Mouse (Mus musculus) cerebral cortex, adult 2 months (tissue): ENCODE results near the gene Ivd.

Experiments
- WGBS: fragments of 180-500 bp; shearing (Covaris S2); methylation state at CpG from one replicate; pipeline ENCODE4 v1.1.7; 2018; 5-methylcytosine and 5-hydroxymethylcytosine counted together

Gene Ivd

DNA sequence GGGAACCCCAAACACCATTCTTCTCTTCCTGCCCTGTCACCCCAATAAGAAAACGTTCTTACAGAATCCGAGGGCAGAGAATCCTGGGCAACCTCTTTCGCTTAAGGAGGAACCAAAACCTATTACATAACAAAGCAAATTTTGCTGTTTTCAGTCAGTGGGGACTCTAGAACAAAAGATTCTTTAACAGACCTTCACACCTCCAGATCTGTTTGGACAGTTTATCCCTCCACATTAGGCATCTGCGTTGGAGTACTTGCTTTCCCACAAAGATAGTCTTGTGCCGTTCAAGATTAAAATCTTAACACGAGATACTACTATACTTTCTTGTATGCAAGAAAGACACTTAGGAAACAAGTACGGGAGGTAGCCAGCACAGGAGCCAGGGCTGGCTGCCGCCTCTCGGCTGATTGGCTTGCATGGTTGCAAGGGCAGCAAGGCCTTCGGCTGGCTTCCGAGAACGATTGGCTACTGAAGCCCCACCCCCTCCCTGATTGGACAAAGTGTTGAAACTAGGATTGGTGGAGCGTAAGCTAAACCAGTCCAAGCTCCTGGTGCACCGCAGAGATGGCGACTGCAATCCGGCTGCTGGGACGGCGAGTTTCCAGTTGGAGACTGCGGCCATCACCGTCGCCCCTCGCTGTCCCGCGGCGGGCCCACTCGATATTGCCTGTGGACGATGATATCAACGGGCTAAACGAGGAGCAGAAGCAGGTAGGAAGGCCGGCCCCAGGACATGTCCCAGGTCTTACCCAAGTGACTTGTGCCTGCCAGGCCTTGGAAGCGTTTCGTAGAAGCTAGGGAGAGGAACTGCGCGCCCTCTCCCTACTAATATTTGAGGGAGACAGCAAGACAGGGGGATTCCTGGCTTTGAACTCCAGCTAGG, at the start of gene Ivd:
Ivd (plus strand) TSS at position 501 of the 886 bp plus-strand sequence.
- under 1% methylated on average over 34 of the region's 34 CpGs for WGBS

DNA sequence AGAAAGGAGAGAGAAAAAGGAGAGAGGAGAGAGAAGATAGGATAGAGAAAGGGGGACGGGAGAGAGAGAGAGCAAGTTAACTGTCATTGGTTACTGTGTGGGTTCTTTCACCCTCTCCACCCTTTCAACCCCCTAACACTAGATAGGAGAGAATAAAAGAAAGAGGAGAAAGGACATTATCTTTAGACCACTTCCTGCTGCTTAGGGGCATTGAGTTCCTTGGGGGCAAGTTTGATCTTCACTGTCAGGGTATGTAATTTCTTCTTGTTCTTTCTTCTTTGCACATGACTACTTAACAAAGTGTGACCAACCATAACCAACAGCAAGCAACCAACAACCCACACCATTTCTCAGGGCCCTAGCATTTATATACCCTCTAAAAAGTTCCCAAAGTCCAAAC, 49.0 kb upstream of the Ivd start:
- 94% methylated on average over 1 of the region's 1 CpGs for WGBS

DNA sequence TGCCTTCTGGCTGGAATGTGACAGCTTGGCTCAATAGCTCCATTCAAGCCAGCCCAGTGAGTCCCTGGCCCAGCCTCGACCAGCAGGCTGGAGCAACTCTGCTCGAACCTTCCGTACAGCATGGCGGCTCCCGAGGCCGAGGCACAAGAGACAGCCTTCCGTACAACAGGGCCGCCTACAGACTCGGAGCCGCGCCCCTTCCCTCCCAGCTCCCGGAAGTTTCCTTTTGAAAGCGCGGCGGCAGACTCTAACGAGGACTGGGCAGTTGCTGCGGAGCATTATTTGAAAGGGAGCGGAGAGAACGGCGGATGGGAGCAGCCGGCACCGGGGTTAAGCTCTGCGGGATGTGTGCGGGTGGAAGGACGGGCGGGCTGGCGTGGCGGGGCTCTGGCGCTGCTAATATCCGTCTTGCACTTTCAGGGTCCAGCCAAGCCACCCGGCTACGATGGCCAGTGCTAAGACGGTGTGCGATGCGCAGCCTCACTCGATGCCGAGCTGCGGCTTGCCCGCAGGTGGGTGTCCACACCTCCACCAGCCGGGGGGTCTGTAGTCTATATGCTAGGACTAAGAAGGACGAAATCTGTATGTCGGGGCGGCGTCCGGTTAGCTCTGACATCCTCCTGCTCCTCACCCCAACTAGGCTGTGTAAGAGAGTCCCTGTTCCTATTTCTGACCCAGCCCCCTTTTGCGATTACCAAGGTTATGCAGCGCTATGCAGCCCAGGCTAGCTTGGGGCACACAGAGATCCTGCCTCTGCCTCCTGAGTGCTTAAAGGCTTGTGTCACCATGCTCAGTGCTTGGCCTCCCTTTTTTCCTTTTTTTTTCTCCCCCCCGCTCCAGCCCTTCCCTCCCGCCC, 47.5 kb upstream of the Ivd start, which contains the start of gene Knstrn:
Knstrn (plus strand) TSS at position 23 of the 856 bp plus-strand sequence.
- WGBS, result under 1% methylated on average over 49 of the region's 49 CpGs

DNA sequence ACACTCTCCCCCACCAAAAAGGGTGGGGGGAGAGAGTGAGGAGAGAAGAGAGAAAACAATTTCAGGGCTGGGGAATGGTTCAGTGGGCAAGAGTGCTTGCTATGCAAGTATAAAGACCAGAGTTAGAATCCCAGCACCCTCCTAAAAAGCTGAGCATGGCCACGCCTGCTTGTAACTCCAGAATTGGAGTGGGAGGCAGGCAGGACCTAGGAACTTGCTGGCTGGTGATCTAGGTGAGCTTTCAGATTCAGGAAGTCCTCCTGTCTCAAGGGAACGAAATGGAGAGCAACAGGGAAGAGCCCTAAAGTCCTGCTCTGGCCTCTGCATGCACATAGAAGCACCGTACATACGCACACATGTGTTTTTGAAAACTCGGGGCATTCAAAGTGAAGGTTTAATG, 39.0 kb upstream of the Ivd start:
- WGBS, result 93% methylated on average over 5 of the region's 5 CpGs

DNA sequence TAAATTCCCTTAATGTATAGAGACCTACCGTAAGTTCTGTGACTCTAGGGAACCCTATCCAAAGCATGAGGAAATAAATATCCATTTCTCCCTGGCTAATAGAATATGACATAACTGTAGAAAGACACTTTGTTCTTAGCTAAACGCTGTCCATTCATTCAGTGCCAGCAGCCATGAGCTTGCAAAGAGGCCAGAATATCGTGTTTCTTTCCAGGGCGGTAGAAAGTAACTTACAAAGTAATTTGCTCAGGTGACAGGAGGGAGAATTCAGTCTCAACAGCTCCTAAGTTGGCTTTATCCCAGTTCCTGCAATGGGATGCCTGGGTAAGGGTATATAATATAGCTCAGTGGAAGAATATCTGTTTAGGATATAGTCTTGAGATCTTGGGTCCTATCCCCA, 37.4 kb upstream of the Ivd start:
- 86% methylated on average over 4 of the region's 4 CpGs for whole genome bisulfite sequencing

DNA sequence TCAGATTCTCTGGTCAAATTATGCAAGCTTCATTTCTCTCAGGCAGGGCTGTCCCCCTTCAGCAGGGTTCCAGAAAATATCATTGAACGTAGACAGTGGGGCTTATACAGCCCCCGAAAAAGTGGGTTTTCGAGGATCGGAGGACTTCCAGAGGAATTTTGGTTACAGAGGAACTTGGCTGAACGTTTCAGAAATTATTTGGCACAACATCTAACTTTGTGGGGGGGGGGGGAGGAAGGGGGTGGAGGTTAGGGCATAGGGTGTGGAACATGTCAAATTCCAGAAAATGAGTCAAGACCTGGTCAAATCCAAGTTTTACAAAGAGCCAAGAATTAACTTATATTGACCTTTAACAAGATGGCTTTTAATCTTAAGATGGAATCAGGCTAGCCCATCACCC, 32.7 kb upstream of the Ivd start:
- 90% methylated on average over 5 of the region's 5 CpGs for WGBS

DNA sequence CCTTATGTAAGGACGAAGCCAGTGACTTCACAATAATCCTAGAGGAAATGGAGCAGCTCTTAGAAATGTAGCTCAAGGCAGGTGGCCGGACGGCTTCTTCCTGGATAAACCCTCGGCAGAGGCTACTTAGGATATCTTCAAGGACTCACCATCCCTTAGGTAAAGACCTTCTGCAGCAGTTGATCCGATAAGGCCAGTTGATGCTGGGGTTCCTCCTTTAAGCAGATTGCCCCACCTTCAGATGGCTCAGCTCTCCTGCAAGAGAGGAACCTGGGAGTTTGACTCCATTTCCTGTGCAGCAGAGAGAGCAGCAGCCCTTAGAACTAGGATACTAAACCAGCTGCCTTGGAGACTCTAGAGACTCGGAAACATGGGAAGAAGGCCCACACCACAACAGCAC, 27.7 kb upstream of the Ivd start:
- 94% methylated on average over 6 of the region's 6 CpGs for WGBS

DNA sequence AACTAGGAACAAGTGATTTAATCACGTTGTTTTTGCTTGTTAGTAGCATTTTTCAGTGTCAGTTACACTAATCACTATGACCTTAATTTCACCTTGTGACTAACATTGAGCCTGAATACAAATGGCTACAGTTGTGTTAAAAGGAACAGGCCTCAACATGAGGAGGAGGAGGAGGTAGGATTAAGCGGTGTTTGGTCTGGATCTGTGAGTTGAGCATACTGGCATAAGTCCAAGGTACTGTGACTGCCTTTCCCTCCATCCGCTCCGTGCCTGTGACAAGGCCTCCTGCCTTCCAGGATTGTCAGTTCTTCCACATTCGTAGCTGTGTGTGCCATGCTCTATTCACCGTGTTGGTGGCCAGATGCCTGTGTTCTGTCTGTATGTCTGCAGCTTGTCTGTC, 26.6 kb upstream of the Ivd start:
- 86% methylated on average over 6 of the region's 6 CpGs for WGBS

DNA sequence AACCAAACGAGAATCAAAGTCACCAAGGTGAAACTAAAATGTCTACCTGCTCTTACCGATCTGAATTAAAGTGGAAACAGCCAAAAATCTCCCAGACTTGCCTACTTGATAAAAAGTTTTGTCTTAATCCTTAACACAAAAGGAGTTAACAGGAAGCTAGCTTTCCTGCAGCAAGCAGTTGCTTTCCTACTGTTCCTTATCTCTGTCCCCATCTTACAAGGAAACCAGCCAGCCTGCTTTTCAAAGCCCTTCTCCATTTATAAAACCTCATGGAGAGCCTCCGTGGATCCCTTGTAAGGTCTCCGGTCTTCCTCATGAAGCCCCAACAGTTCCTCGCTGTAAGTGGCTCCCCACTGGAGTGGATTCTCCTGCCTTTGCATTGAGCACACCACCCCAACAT, 23.4 kb upstream of the Ivd start:
- WGBS, result 54% methylated on average over 5 of the region's 5 CpGs

DNA sequence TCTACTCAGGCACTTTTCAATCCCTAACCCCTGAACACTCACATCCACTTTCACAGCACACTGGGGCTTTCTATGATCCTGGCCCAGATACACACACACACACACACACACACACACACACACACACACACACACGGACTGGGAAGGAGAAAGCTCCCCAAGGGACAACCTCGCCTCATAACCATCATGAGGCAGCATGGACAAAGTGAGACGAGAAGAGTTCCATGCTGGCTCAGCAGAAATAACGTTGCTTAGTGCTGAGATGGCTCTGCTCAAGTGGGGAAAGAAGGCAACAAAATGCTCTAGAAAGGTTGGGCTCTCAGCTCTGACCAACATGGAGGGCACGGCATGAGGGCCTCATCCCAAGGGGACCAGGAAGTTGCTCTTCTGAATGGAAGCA, 20.6 kb upstream of the Ivd start:
- 73% methylated on average over 5 of the region's 5 CpGs for WGBS

DNA sequence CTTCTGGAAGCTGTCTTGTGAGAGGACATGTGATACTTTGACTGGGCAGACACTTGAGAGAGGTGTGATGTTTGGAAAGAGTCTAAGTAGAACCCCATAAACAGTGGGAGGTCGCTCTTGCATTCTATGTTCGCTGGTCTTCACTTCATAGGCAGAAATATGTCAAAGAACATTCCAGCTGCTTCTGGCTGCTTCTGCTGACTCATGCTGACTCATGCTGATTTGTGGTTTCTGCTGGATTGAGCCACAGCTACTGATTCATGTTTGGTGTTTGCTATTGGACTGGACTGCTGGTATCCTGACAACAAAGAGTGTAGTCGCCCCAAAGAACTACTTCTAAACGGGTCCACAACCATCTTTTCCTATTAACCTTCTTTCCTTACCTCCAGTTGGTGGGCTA, 20.0 kb upstream of the Ivd start:
- 88% methylated on average over 4 of the region's 4 CpGs for WGBS

DNA sequence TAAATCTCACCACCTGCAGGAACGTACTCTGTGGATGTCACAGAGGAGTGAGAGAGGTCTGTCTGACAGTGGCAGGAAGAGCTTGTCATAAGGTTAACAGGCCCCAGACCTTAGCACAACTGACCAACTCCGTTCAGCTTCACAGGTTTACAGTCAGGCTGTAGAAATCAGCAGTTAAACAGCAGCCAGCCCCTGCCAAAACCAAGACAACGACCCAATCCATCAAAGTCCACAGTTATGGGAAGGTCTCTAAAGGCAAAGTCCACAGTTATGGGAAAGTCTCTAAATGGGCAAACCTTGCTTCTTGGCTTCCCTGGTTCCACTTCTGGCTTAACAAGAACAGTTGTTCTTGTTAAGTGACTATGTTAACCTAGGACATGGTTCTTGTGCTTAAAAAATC, 17.3 kb upstream of the Ivd start:
- WGBS, result 92% methylated on average over 3 of the region's 3 CpGs

DNA sequence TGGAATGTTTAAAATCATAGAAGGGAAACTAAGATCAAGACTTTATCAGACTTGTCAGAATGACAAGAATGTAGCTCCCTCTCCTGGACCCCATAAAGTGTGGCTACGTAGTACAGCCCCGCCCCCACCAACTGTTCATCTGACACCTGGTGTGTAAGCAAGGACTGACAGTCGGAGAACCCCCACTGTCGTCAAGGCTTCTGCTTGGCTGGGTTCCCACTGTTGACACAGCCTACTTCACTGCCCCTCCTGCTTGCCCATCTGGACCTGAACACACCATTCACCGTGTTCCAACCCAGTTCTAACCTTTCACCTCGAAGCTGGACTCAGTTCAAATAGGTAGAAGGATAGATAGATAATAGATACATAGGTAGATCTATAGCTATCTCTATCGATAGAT, 15.5 kb upstream of the Ivd start:
- WGBS, result 48% methylated on average over 7 of the region's 7 CpGs

DNA sequence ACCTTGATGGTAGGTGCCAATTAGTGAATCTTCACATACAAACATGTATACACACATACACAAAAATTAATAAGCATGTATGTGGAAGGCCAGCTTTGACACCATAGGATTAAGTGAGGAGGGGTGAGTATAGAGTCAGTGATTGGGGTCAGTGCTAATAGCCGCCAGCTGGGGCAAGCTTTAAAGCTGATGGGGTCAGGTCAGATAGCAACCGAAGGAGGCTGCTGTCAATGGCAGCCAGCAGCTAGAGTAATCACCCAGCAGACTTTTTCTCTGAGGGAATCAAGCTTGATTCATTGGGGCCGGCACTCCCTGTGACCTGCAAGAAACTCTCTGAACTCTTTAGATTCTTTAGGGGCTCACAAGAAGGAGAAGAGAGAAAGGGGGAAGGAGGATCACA, 10.0 kb upstream of the Ivd start:
- 73% methylated on average over 3 of the region's 3 CpGs for WGBS

DNA sequence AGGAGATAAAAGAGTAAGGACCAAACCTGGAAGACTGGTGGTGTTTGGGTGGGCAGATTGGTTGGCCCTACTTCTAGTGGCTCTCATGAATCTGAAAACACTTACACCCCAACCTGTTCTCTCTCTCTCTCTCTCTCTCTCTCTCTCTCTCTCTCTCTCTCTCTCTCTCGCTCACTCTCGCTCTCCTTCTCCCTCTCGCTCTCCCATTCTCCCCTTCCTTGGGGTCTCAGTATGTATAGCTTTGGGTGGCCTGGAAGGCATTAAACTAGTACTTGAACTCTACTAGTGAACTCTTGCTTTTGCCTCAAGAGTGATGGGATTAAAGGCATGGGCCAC, 554 bp downstream of the Ivd start:
- WGBS, result 50% methylated on average over 3 of the region's 3 CpGs

DNA sequence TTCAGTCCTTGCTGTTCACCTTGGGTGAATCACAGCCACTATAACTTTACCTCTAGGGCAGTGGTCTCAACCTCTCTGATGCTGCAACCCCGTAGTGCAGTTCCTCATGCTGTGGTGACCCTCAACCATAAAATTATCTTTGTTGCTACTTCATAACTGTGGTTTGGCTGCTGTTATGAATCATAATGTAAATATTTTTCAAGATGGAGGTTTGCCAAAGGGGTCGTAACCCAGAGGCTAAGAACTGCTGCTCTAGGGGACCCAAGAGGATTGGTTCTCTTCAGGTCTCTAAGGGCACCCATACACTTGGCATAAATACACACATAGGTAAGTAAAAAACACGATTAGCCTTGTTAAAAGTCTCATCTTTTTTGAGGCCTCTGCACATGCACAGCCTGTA, 8.8 kb downstream of the Ivd start:
- WGBS, result 77% methylated on average over 3 of the region's 3 CpGs

DNA sequence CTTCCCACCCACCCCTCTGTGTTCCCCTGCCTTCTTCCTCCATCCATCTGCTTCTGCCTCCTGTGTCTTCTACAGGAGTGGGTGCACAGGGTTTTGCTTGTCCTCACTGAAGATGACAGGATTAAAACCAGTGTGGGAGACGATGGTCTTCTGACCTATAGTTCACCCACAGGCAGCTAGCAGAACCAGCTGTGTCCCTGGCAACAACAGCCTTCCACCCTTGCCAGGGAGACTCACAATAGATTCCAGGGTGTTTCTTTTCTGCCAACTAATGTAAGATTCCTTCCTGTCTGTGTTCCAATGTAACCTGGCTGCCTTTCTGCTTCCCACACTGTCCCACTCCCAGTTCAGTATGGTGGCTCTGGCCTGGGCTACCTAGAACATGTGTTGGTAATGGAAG, 9.3 kb downstream of the Ivd start:
- 27% methylated on average over 1 of the region's 1 CpGs for WGBS

DNA sequence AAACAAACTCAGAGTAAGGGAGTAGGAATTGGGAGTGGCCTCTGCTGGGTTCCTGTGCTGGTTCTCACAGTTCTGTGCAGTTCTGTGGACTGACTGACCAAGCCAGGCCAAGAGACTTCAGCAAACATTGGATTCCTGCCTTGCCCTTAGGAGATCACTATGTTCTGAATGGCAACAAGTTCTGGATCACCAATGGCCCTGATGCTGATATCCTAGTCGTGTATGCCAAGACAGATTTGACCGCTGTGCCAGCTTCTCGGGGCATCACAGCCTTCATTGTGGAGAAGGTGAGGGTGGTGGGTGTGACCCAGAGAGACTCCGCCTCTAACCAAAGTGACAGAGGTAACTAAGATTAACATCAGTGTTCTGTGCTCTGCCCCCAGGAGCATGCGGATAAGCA, 11.3 kb downstream of the Ivd start:
- WGBS, result 95% methylated on average over 5 of the region's 5 CpGs

DNA sequence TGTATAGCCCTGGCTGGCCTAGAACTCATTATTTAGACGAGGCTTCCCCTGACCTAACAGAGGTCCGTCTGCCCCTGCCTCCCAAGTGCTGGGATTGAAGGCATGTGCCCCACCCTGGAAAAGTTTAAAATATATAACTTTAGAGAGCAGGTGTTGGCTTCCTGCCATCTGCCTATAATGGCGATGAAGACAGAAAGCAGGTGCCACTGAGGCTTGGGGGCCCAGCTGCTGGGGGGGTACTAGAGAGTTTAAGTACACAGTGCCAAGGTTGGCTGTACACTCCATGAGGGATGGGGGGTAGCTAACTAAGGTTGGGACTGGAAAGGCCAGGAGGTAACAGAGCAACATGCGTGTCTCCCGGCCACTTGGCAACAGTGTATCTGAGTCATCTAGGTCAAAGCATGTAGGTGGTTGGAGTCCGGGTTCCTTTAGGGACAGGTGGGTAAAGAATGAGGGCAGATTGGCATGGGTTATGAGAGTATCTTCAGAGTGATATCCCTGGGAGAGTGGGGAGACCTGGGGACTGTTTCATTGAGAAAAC, 12.2 kb downstream of the Ivd start:
- WGBS, result 90% methylated on average over 6 of the region's 6 CpGs

DNA sequence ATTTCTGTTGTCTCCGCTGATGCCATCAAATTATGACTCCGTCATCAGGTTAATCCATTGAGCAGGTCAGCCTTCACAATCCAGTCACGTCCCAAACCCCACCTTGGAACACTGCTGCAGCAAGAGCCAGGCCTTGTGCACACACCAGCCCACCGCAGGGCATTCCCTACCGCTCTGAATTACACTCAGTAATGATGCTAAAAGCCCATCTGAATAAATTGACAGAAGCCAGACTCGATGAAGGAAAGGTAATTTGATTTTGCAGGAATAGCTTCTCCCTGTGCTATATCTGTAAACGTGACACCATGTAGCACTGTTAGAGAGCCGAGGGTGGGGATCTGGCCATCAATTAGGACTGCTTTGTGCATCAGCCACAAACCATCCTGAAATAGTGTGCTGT, 13.6 kb downstream of the Ivd start:
- WGBS, result 90% methylated on average over 8 of the region's 8 CpGs

DNA sequence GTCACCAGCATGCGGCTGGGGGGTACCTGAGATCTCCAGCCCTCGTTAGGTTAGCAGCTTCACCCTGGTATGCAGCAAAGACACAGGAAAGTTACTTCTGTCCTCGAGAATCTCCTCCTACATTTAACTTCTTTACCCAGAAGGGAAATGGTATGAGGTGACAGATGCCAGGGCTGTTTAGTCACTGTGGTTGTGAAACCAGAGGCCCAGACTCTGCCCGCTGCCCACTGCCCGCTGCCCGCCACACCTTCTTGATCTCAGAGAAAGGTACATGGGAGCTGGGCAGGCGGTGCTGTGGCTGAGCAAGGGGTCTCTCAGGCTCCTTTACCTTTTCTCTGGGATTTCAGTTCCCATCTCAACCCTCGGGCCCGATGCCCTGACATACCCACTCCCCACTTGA, 14.7 kb downstream of the Ivd start:
- WGBS, result 94% methylated on average over 9 of the region's 9 CpGs

DNA sequence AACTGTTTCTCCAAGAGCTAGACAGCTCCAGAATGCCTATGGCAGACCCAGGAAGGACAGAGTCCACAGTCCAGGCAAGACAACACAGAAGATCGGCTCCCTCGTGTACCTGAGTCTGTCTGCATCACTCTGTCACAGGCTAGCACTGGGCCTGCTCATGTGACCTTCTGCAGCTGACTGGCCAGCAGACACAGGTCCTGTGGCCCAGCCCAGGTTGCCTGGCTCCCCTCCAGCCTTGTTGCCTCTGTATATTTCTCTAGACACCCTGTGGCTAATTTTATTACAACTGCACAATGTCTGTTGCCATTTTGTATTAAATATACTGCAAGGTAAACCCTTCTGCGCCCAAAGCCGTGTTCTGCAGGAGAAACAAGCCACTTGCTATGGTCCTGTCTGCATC, 19.3 kb downstream of the Ivd start:
- 90% methylated on average over 4 of the region's 4 CpGs for WGBS

DNA sequence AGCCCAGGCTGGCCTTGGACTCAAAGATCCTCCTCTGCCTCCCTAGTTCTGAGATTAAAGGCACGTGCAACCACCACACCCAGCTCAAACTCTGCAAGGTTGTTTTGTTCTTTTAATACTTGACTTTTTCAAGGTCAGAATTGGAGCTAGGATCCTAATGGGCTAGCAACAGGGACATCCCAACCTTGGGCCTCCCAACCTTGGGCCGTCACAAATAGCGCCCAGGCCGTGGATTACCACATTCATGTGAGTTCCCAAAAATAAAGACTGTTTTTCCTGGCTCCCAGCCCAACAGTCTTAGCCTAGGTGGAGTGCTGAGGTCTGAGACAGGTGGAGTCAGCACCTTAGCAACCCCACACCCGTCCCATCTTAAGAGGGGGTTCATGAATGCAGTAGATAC, 20.2 kb downstream of the Ivd start:
- whole genome bisulfite sequencing, result 83% methylated on average over 5 of the region's 5 CpGs
